14 mouse cellular contexts compared by ENCODE assay signal in the genomic region with DNA sequence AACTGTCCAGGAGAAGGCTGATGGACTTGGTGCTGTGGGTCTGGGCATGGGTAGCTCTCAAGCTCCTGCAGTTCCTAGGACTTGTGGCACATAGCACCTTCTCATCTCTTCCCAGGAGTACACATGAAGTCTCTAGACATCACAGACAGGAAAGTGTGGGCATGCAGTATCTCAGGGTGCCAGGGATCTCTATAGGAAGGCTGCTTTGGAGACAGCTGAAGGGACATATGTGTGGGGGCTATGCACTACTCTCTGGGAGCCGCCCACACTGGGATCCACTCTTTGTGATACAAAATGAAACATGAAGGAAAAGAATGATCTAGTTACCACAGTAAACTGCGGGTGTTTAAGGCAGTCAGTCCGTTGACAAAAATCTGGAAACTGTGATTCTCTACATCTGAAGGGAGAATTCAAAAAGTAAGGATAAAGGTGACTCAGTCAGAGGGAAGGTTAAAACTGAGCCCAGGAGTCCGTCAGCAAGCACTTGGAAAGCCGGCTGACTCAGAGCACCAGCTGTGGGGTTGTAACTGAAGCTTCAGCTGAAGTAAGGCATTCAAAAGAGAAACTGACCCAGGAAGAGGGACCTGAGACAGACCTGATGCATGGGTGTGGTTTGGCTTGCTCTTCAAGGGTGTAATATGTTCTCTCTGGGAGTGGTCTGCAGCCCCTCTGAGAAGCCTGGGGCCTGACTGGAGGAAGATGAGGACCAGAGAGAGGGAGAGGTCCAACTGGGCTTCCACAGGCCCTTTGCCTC. TPM values are rescaled to one million over a fixed set of nuclear protein-coding genes. Genes with fewer than 3 reads are reported as not detected.
A peak's percentile ranks its signal among the peaks of the same experiment; 100 is the strongest.
DNase-seq lines count a peak whose midpoint lies in the region; ATAC-seq lines count a peak whose summit lies in the region.
"Had no signal": no experiment of that assay in that cellular context is flagged by ENCODE, and none has a peak within 500 bp of the region (broad histone marks: within the 10 kb centered on the region; RNA-seq: fewer than 3 reads in every experiment).

No protein-coding gene starts in this region.

- peak overlapping the region; percentile 48 for H3K27ac ChIP-seq in embryonic facial prominence, embryonic 13.5 days
- H3K27ac ChIP-seq in embryonic facial prominence, embryonic 10.5 days (replicated peaks): no peak overlapping the region
- H3K27ac ChIP-seq in kidney, embryonic 16.5 days (ENCODE audit: low read length): no peak overlapping the region
- H3K27ac ChIP-seq: limb, embryonic 10.5 days had no signal

- H3K27me3 ChIP-seq in embryonic facial prominence, embryonic 13.5 days: no peaks in the 10 kb centered on the region
- H3K27me3 ChIP-seq in embryonic facial prominence, embryonic 10.5 days (replicated peaks; ENCODE audit: low read depth, poor library complexity, severe bottlenecking): no peaks in the 10 kb centered on the region
- H3K27me3 ChIP-seq in kidney, embryonic 16.5 days (ENCODE audit: insufficient read depth, low read length): no peaks in the 10 kb centered on the region
- H3K27me3 ChIP-seq: megakaryocyte, embryonic 14.5 days had no signal

- intact Hi-C loops in left cerebral cortex, postnatal 14 days (cut with DNase I): loop anchor here (10.0 kb wide), 1 partner anchor 388 kb away; no protein-coding TSS in a partner anchor

- no peak for DNase-seq in embryonic facial prominence, embryonic 10.5 days (ENCODE audit: low spot score)
- DNase-seq in NIH3T3 (ENCODE audit: low read depth): peak; percentile 77
- peak; percentile 86 to 95 for DNase-seq in layer of hippocampus, adult 18-20 months (ENCODE audit: low spot score in 2 of 2)
- peak; percentile 82 to 86 for DNase-seq in left cerebral cortex, postnatal 14 days (ENCODE audit: low spot score in 2 of 2)
- no peak for DNase-seq in adrenal gland, adult 18-20 months (ENCODE audit: low spot score in 2 of 2)
- DNase-seq: kidney, adult 11 months; liver, postnatal 0 days had no signal

- H3K4me1 ChIP-seq in embryonic facial prominence, embryonic 13.5 days: 0 out of 2 replicates have a peak, but pooled peaks cover 3% of the 10 kb centered on the region
- no peaks in the 10 kb centered on the region for H3K4me1 ChIP-seq in embryonic facial prominence, embryonic 10.5 days
- no peaks in the 10 kb centered on the region for H3K4me1 ChIP-seq in kidney, embryonic 16.5 days (ENCODE audit: insufficient read depth, low read length)
- H3K4me1 ChIP-seq: limb, embryonic 10.5 days had no signal

- H3K36me3 ChIP-seq in embryonic facial prominence, embryonic 13.5 days: peaks cover 49% of the 10 kb centered on the region
- H3K36me3 ChIP-seq in embryonic facial prominence, embryonic 10.5 days (replicated peaks): peaks cover 89% of the 10 kb centered on the region
- peaks cover 36% of the 10 kb centered on the region for H3K36me3 ChIP-seq in kidney, embryonic 16.5 days (ENCODE audit: insufficient read depth, low read length)

- no peaks in the 10 kb centered on the region for H3K9me3 ChIP-seq in embryonic facial prominence, embryonic 13.5 days
- H3K9me3 ChIP-seq in embryonic facial prominence, embryonic 10.5 days: no peaks in the 10 kb centered on the region
- H3K9me3 ChIP-seq in kidney, embryonic 16.5 days (ENCODE audit: low read length): no peaks in the 10 kb centered on the region
- H3K9me3 ChIP-seq: G1E; limb, embryonic 10.5 days; megakaryocyte, embryonic 14.5 days had no signal

- no peak overlapping the region for H3K9ac ChIP-seq in embryonic facial prominence, embryonic 13.5 days
- no peak overlapping the region for H3K9ac ChIP-seq in kidney, embryonic 16.5 days (replicated peaks; ENCODE audit: low read length)
- H3K9ac ChIP-seq: liver, postnatal 0 days had no signal

- WGBS in embryonic facial prominence, embryonic 13.5 days: 79% methylated on average over 5 of the region's 5 CpGs
- WGBS in embryonic facial prominence, embryonic 10.5 days: 90% methylated on average over 5 of the region's 5 CpGs
- 89% methylated on average over 5 of the region's 5 CpGs for WGBS in kidney, embryonic 16.5 days

- H3K4me3 ChIP-seq in embryonic facial prominence, embryonic 13.5 days: no peak overlapping the region
- no peak overlapping the region for H3K4me3 ChIP-seq in embryonic facial prominence, embryonic 10.5 days
- no peak overlapping the region for H3K4me3 ChIP-seq in kidney, embryonic 16.5 days (ENCODE audit: low read length)
- H3K4me3 ChIP-seq: limb, embryonic 10.5 days; megakaryocyte, embryonic 14.5 days had no signal

- no peak overlapping the region for H3K4me2 ChIP-seq in embryonic facial prominence, embryonic 13.5 days
- H3K4me2 ChIP-seq in kidney, embryonic 16.5 days (replicated peaks; ENCODE audit: low read depth, low read length): no peak overlapping the region

- ATAC-seq in embryonic facial prominence, embryonic 13.5 days (ENCODE audit: insufficient number of reproducible peaks, insufficient read depth, low FRiP score, low TSS enrichment, low read depth): no peak
- ATAC-seq in kidney, embryonic 16.5 days (ENCODE audit: low FRiP score, low TSS enrichment): no peak
- ATAC-seq in megakaryocyte progenitor cell, adult 5-6 weeks (replicated peaks; ENCODE audit: poor library complexity): no peak
- ATAC-seq: activated CD4-positive, CD25-positive, alpha-beta regulatory T cell, adult 4 months; liver, postnatal 0 days had no signal

RNA-seq across cellular contexts. Expression of gene Mrps27, which starts 22.0 kb away (rescaled TPM):
- 60.1 and 62.5 TPM in 2 replicates for polyA plus RNA-seq in embryonic facial prominence, embryonic 13.5 days (2015; fragmentation: Nextera tagmentation; extraction: Ambion mirVana)
- 82.8 and 88.2 TPM in 2 replicates for polyA plus RNA-seq in embryonic facial prominence, embryonic 10.5 days (2016; fragmentation: Nextera tagmentation; extraction: Ambion mirVana)
- 10 to 100 TPM; 26.5 to 29.9 TPM for total RNA-seq in layer of hippocampus, adult 18-20 months (2021)
- 10 to 100 TPM; 26.4 to 27.7 TPM for total RNA-seq in left cerebral cortex, postnatal 14 days (2021)
- 10 to 100 TPM; 39.8 to 40.9 TPM for total RNA-seq in adrenal gland, adult 18-20 months (2021)
- polyA plus RNA-seq in kidney, embryonic 16.5 days (2015; fragmentation: Nextera tagmentation; extraction: Ambion mirVana): 79.3 and 80.6 TPM in 2 replicates
- 20.1 and 22.1 TPM in 2 replicates for total RNA-seq in megakaryocyte progenitor cell, adult 5-6 weeks (2015)
- 28.6 and 30.7 TPM in 2 replicates for total RNA-seq in megakaryocyte progenitor cell, adult 5-6 weeks (2017)

RNA-seq across cellular contexts. Expression of gene Ptcd2, which starts 22.1 kb away (rescaled TPM):
- polyA plus RNA-seq in embryonic facial prominence, embryonic 13.5 days (2015; fragmentation: Nextera tagmentation; extraction: Ambion mirVana): 44.7 and 45.8 TPM in 2 replicates
- polyA plus RNA-seq in embryonic facial prominence, embryonic 10.5 days (2016; fragmentation: Nextera tagmentation; extraction: Ambion mirVana): 52.9 and 55.0 TPM in 2 replicates
- total RNA-seq in layer of hippocampus, adult 18-20 months (2021): 10 to 100 TPM; 28.9 to 30.1 TPM
- 10 to 100 TPM; 38.3 to 40.1 TPM for total RNA-seq in left cerebral cortex, postnatal 14 days (2021)
- total RNA-seq in adrenal gland, adult 18-20 months (2021): 10 to 100 TPM; 30.1 to 31.5 TPM
- 56.1 and 56.6 TPM in 2 replicates for polyA plus RNA-seq in kidney, embryonic 16.5 days (2015; fragmentation: Nextera tagmentation; extraction: Ambion mirVana)
- 43.6 and 48.4 TPM in 2 replicates for total RNA-seq in megakaryocyte progenitor cell, adult 5-6 weeks (2015)
- 64.4 and 73.5 TPM in 2 replicates for total RNA-seq in megakaryocyte progenitor cell, adult 5-6 weeks (2017)

Comparison
In these comparisons a context has a peak if more than half of its experiments do, and no peak if none do; other contexts are left out.
1. DNase-seq: peak in NIH3T3 (single experiment), layer of hippocampus, adult 18-20 months (2 of 2) and left cerebral cortex, postnatal 14 days (2 of 2); none in embryonic facial prominence, embryonic 10.5 days (single experiment) and adrenal gland, adult 18-20 months (0 of 2).